Mouse (Mus musculus) c-Kit-positive CD71-negative TER-119-negative erythroid progenitor cells, embryonic 14.5 days (primary cell): ENCODE results near the gene Pbx1.

ENCODE experiments used
- DNase-seq: peaks from one replicate; pipeline ENCODE4 v3.0.0-alpha.2; 2013; ENCODE audit warnings: low read depth

Pbx1 gene

GRCm38 (mm10) chr1:168071974-168072373 is 360.1 kb downstream of the Pbx1 start:
- DNase-seq: no peak

- DNase-seq: no peak
Measured at GRCm38 (mm10) chr1:168070273-168070910, 361.7 kb downstream of the Pbx1 start.

GRCm38 (mm10) chr1:168069740-168070139 is 362.3 kb downstream of the Pbx1 start:
- no peak for DNase-seq
